9 mouse cellular contexts compared by ENCODE assay signal in genomic region chr3:52242457-52243105, GRCm38 (mm10). TPM values are rescaled to one million over a fixed set of nuclear protein-coding genes. Genes with fewer than 3 reads are reported as not detected.
DNase-seq lines count a peak whose midpoint lies in the region; ATAC-seq and TF ChIP-seq lines count a peak whose summit lies in the region.
"Had no signal": no experiment of that assay in that cellular context is flagged by ENCODE, and none has a peak within 500 bp of the region (broad histone marks: within the 10 kb centered on the region; RNA-seq: fewer than 3 reads in every experiment).

No protein-coding gene starts in this region.

- TF ChIP-seq EP300 in ES-Bruce4 (IDR thresholded peaks at IDR 0.05; ENCODE audit: insufficient read depth, low read depth, low read length): no peak

- no peak overlapping the region for H3K9ac ChIP-seq in ES-Bruce4 (ENCODE audit: low read depth, poor library complexity, severe bottlenecking)
- no peak overlapping the region for H3K9ac ChIP-seq in lung, embryonic 16.5 days (ENCODE audit: low read length)
- H3K9ac ChIP-seq: heart, embryonic 15.5 days had no signal

- DNase-seq in adrenal gland, postnatal 10 days: peak; percentile 86
- peak; percentile 80 for DNase-seq in embryo, embryonic 9.5 days (ENCODE audit: extremely low spot score)
- peak; percentile 72 to 89 for DNase-seq in heart, postnatal 14 days
- peak; percentile 73 to 84 for DNase-seq in kidney, postnatal 36 days
- peak; percentile 91 for DNase-seq in retina, embryonic 14.5 days (ENCODE audit: low spot score)
- peak; percentile 57 for DNase-seq in yolk sac, embryonic 10.5 days (ENCODE audit: low spot score)

- no peaks in the 10 kb centered on the region for H3K4me1 ChIP-seq in ES-Bruce4 (ENCODE audit: control insufficient read depth, insufficient read depth, low read length)
- no peaks in the 10 kb centered on the region for H3K4me1 ChIP-seq in lung, embryonic 16.5 days (replicated peaks; ENCODE audit: control insufficient read depth, insufficient read depth, low read length)

- 37% methylated on average over 6 of the region's 6 CpGs for WGBS in lung, embryonic 16.5 days

- H3K27ac ChIP-seq in ES-Bruce4 (ENCODE audit: insufficient read depth, low read length): no peak overlapping the region
- no peak overlapping the region for H3K27ac ChIP-seq in lung, embryonic 16.5 days (ENCODE audit: low read length)
- H3K27ac ChIP-seq: heart, embryonic 15.5 days had no signal

- no peak overlapping the region for H3K4me3 ChIP-seq in ES-Bruce4 (ENCODE audit: low read depth, low read length)
- no peak overlapping the region for H3K4me3 ChIP-seq in lung, embryonic 16.5 days (ENCODE audit: low read length)
- H3K4me3 ChIP-seq: heart, embryonic 15.5 days had no signal

- no peak for TF ChIP-seq POLR2A in ES-Bruce4 (IDR thresholded peaks at IDR 0.05; ENCODE audit: insufficient read depth, low read length)

- TF ChIP-seq CTCF in ES-Bruce4 (IDR thresholded peaks at IDR 0.05; ENCODE audit: low read depth, low read length): peak; percentile 27

- H3K4me2 ChIP-seq in lung, embryonic 16.5 days (ENCODE audit: low read depth, low read length): no peak overlapping the region
- H3K4me2 ChIP-seq: heart, embryonic 15.5 days had no signal

- ATAC-seq in lung, embryonic 16.5 days (ENCODE audit: low read depth): peak; percentile 76

- H3K27me3 ChIP-seq in ES-Bruce4 (ENCODE audit: control insufficient read depth, insufficient read depth, low read length, poor library complexity, severe bottlenecking): no peaks in the 10 kb centered on the region
- H3K27me3 ChIP-seq in lung, embryonic 16.5 days (ENCODE audit: control insufficient read depth, insufficient read depth, low read depth, low read length): no peaks in the 10 kb centered on the region; the same call in 1 of the 2 replicates

- H3K9me3 ChIP-seq in ES-Bruce4 (replicated peaks; ENCODE audit: control insufficient read depth, insufficient read depth, low read length, poor library complexity, severe bottlenecking): peaks cover 15% of the 10 kb centered on the region
- H3K9me3 ChIP-seq in lung, embryonic 16.5 days (ENCODE audit: control insufficient read depth, low read length): no peaks in the 10 kb centered on the region
- H3K9me3 ChIP-seq: heart, embryonic 15.5 days had no signal

- H3K36me3 ChIP-seq in ES-Bruce4 (ENCODE audit: control insufficient read depth, insufficient read depth, low read length, poor library complexity, severe bottlenecking): no peaks in the 10 kb centered on the region
- H3K36me3 ChIP-seq in lung, embryonic 16.5 days (ENCODE audit: control insufficient read depth, insufficient read depth, low read length): no peaks in the 10 kb centered on the region
- H3K36me3 ChIP-seq: heart, embryonic 15.5 days had no signal

- intact Hi-C loops in heart, postnatal 14 days (cut with DNase I): loop anchor here (2.0 to 5.0 kb wide), 5 partner anchors 542 to 760 kb away; partner anchors contain the start of gene Rab33b

RNA-seq across cellular contexts. Expression of gene Foxo1, which starts 25.6 kb away (rescaled TPM):
- polyA plus RNA-seq in ES-Bruce4 (2011; ENCODE audit: insufficient read depth, insufficient read length, low read depth, missing spikeins): 22.9 and 23.8 TPM in 2 replicates
- 10 to 100 TPM; 25.9 to 42.2 TPM for total RNA-seq in adrenal gland, postnatal 10 days (2021)
- 10 to 100 TPM; 13.6 to 15.7 TPM for total RNA-seq in heart, postnatal 14 days (2021)
- 4.3 and 4.8 TPM in 2 replicates for polyA plus RNA-seq in lung, embryonic 16.5 days (2015; fragmentation: Nextera tagmentation; extraction: Ambion mirVana)
